ENCODE assay signal across 8 mouse cellular contexts in the genomic region with DNA sequence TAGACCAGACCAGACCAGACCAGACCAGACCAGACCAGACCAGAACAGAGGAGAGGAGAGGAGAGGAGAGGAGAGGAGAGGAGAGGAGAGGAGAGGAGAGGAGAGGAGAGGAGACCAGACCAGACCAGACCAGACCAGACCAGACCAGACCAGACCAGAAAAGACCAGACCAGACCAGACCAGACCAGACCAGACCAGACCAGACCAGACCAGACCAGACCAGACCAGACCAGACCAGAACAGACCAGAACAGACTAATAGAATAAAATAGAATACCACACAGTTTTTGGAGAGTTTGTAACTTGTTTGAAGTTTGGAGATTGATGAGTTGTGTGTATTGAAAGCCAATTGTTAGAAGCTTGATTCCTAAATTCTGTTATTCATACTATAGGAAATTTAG.
DNase-seq lines count a peak whose midpoint lies in the region; TF ChIP-seq lines count a peak whose summit lies in the region.
"Not testable (repeated sequence)": the region's sequence is repeated elsewhere in the genome, so short reads cannot be mapped to it uniquely, and the experiment has no call there.

No protein-coding gene starts in this region.

- not testable (repeated sequence) for TF ChIP-seq CTCF in lung, adult 2 months (IDR thresholded peaks at IDR 0.05; ENCODE audit: insufficient read depth, low read length)

- TF ChIP-seq POLR2A in lung, adult 2 months (IDR thresholded peaks at IDR 0.05; ENCODE audit: borderline replicate concordance, extremely low read depth, low read depth, low read length) = not testable (repeated sequence)

- intact Hi-C loops in gastrocnemius, postnatal 14 days (cut with DNase I; ENCODE audit: low total_unique reads) = not testable (repeated sequence)

- H3K4me1 ChIP-seq in lung, adult 2 months (ENCODE audit: control insufficient read depth, insufficient read depth, low read length) = not testable (repeated sequence)

- DNase-seq in adrenal gland, adult (ENCODE audit: inconsistent age in 2 of 2, low spot score in 1 of 2) = peak; percentile 41 to 71
- DNase-seq in cerebellum, adult 9-10 months = peak; percentile 13
- DNase-seq in gastrocnemius, postnatal 14 days = peak; percentile 61
- DNase-seq in kidney, adult 11 months = peak; percentile 21
- peak; percentile 63 for DNase-seq in layer of hippocampus, adult 9-11 months
- peak; percentile 8 for DNase-seq in lung, adult 2 months
- DNase-seq in right cerebral cortex, postnatal 14 days = peak; percentile 35
- DNase-seq in thymus, postnatal 25 days = peak; percentile 7

- H3K4me3 ChIP-seq in lung, adult 2 months (replicated peaks; ENCODE audit: extremely low read depth, low read depth, low read length) = not testable (repeated sequence)

Comparison
In these comparisons a context has a peak if more than half of its experiments do, and no peak if none do; other contexts are left out.
1. DNase-seq: peak in every context shown above with its lines; median percentile 63 in layer of hippocampus, adult 9-11 months; 61 in gastrocnemius, postnatal 14 days; 56 in adrenal gland, adult; 35 in right cerebral cortex, postnatal 14 days; 21 in kidney, adult 11 months; 13 in cerebellum, adult 9-10 months; 8 in lung, adult 2 months; 7 in thymus, postnatal 25 days.